Mouse (Mus musculus): ENCODE data around the gene Apol9a. TPM values are rescaled to one million over a fixed set of nuclear protein-coding genes. Genes with fewer than 3 reads are reported as not detected.

The Apol9a gene
- polyA plus RNA-seq, 1 experiment from 2014 or later = not detected

GRCm38 (mm10) chr15:77358320-77359040, 52.5 kb downstream of the Apol9a start:
- H3K4me1 ChIP-seq (ENCODE audit: control insufficient read depth, insufficient read depth, low read length) = peaks cover 36% of the 10 kb centered on the region
- ATAC-seq (ENCODE audit: low FRiP score) = peak; percentile 82
- whole genome bisulfite sequencing = 4% methylated on average over 28 of the region's 29 CpGs

DNA sequence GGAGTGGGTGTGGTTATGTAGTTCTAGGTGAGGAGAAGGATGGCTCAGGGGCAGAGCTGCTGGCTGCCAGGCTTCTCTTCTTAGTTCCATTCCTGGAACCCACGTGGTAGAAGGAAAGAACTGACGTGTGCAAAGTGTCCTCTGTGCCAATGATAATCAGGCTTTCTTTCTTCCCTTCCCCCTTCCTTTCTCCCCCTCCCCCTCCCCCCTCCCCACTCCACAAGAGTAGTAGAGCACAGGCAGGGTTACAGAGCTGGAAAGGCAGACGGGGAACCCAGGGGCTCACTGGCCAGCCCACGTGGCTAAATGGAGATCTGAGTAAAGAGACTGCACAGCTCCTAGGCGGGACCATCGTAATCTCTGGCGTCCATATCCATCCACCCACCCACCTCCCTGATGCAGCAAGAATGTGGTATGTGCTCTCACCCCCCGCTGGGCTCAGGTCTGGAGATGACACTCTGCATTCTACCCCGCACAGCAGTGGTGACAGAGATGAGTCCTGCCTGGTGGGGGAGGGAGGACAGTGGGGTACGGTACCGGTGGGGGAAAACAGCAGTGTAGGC, 54.6 kb downstream of the Apol9a start:
- WGBS = 14% methylated on average over 11 of the region's 11 CpGs
- peak; percentile 17; the same call in 1 of the 2 replicates for ATAC-seq (ENCODE audit: low FRiP score)
- no peak overlapping the region for H3K4me3 ChIP-seq (ENCODE audit: low read depth, low read length)
- peak overlapping the region; percentile 14; the same call in 1 of the 2 replicates for H3K9ac ChIP-seq (ENCODE audit: low read length)
- H3K27me3 ChIP-seq (ENCODE audit: control insufficient read depth, insufficient read depth, low read length) = no peaks in the 10 kb centered on the region
- no peaks in the 10 kb centered on the region for H3K36me3 ChIP-seq (ENCODE audit: control insufficient read depth, insufficient read depth, low read length)
- no peaks in the 10 kb centered on the region for H3K9me3 ChIP-seq (ENCODE audit: control insufficient read depth, low read length)
- H3K27ac ChIP-seq (ENCODE audit: low read depth, low read length) = no peak overlapping the region
- DNase-seq (ENCODE audit: low spot score, missing footprints) = peak; percentile 88
- peaks cover 35% of the 10 kb centered on the region for H3K4me1 ChIP-seq (ENCODE audit: control insufficient read depth, insufficient read depth, low read length)
- H3K4me2 ChIP-seq = peak overlapping the region; percentile 4; the same call in 1 of the 2 replicates

More at GRCm38 (mm10) chr15:77358320-77359040, 52.5 kb downstream of the Apol9a start:
- Histone ChIP-seq H3K4me3 (ENCODE audit: low read depth, low read length) (peak overlapping the region; percentile 26), H3K9me3 (ENCODE audit: control insufficient read depth, low read length) (no peaks in the 10 kb centered on the region), H3K4me2 (peak overlapping the region; percentile 53), H3K36me3 (ENCODE audit: control insufficient read depth, insufficient read depth, low read length) (no peaks in the 10 kb centered on the region), H3K27me3 (ENCODE audit: control insufficient read depth, insufficient read depth, low read length) (no peaks in the 10 kb centered on the region), H3K27ac (ENCODE audit: low read depth, low read length) (peak overlapping the region; percentile 41), H3K9ac (ENCODE audit: low read length) (peak overlapping the region; percentile 79)
- DNase-seq (ENCODE audit: low spot score, missing footprints) = peak; percentile 98

DNA sequence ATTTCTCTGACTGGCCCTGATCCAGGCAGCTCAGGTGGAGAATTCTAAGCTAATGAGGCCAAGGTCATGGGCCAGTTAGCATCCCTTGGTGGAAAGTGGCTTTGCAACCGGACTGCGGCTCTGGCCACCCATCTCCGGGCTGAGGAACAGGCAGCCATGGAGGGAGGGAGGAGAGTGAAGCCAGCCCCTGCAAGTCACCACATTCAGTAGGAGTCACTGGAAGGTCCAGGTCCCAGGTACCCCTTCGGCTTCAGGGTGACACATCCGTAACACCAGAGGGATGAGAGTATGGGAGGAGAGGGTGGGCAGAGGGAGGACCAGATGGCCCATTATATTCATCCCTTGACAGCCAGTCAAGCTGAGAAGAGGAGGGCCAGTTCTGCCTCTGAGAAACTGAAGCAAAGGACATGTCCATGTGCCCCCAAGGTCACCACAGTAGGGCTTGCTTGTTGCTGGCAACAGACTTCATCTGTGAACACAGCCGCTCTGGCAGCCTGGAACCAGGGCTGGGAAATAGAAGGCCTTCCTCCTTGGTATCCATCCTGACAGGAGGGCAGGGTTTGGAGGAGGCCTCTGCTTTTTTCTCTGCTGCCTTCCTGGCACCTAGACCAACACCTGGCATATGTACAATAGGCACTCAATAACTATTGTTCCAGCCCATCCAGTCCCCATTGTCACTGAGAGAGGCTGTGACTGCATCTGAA, 55.9 kb downstream of the Apol9a start:
- Histone ChIP-seq H3K27me3 (ENCODE audit: control insufficient read depth, insufficient read depth, low read length) (no peaks in the 10 kb centered on the region), H3K4me1 (ENCODE audit: control insufficient read depth, insufficient read depth, low read length) (peaks cover 35% of the 10 kb centered on the region), H3K9ac (ENCODE audit: low read length) (peak overlapping the region; percentile 25; the same call in 1 of the 2 replicates), H3K27ac (ENCODE audit: low read depth, low read length) (peak overlapping the region; percentile 48), H3K4me3 (ENCODE audit: low read depth, low read length) (no peak overlapping the region), H3K36me3 (ENCODE audit: control insufficient read depth, insufficient read depth, low read length) (no peaks in the 10 kb centered on the region), H3K9me3 (ENCODE audit: control insufficient read depth, low read length) (no peaks in the 10 kb centered on the region), H3K4me2 (0 out of 2 replicates have a peak overlapping the region, but pooled peaks have one; percentile 17)
- DNase-seq (ENCODE audit: low spot score, missing footprints) = peak; percentile 86
- WGBS = 64% methylated on average over 6 of the region's 6 CpGs
- 0 out of 2 replicates have a peak, but pooled peaks have one; percentile 19 for ATAC-seq (ENCODE audit: low FRiP score)

DNA sequence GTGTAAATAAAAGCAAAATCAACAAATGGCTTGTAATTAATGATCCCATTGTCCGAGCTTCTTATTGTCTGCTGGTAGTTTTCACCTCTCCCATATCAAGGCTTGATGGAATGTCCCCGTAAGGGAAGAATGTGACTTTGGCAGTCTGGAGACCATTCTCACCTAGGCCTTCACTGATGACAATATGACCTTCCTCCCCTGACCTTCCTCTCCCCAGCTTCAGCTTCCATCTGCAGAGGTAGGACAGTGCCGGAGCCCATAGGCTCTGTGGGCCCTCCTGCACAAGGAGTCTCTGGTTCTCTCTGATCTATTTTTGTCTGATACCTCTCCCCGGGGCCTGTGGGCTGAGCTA, 56.5 kb downstream of the Apol9a start:
- DNase-seq (ENCODE audit: low spot score, missing footprints) = peak; percentile 76
- ATAC-seq (ENCODE audit: low FRiP score) = no peak
- Histone ChIP-seq H3K27ac (ENCODE audit: low read depth, low read length) (peak overlapping the region; percentile 48), H3K4me1 (ENCODE audit: control insufficient read depth, insufficient read depth, low read length) (peaks cover 35% of the 10 kb centered on the region), H3K9me3 (ENCODE audit: control insufficient read depth, low read length) (no peaks in the 10 kb centered on the region), H3K9ac (ENCODE audit: low read length) (no peak overlapping the region), H3K27me3 (ENCODE audit: control insufficient read depth, insufficient read depth, low read length) (no peaks in the 10 kb centered on the region), H3K4me3 (ENCODE audit: low read depth, low read length) (no peak overlapping the region), H3K4me2 (no peak overlapping the region), H3K36me3 (ENCODE audit: control insufficient read depth, insufficient read depth, low read length) (no peaks in the 10 kb centered on the region)
- WGBS = 65% methylated on average over 4 of the region's 4 CpGs

Other genes with a start within 250 kb of the Apol9a start
- 73.2 and 79.9 TPM in 2 replicates for gene Rbfox2, start 104.1 kb downstream of the Apol9a start, polyA plus RNA-seq (2014; fragmentation: Nextera tagmentation; extraction: Ambion mirVana)
- gene Apol7a, start 12.0 kb downstream of the Apol9a start, polyA plus RNA-seq (2014; fragmentation: Nextera tagmentation; extraction: Ambion mirVana) = not detected in 2 replicates
- not detected in 2 replicates for gene Apol7b, start 36.4 kb upstream of the Apol9a start, polyA plus RNA-seq (2014; fragmentation: Nextera tagmentation; extraction: Ambion mirVana)
- not detected in 2 replicates for gene Apol10a, start 65.9 kb upstream of the Apol9a start, polyA plus RNA-seq (2014; fragmentation: Nextera tagmentation; extraction: Ambion mirVana)
- not detected in 2 replicates for gene Apol11a, start 97.1 kb upstream of the Apol9a start, polyA plus RNA-seq (2014; fragmentation: Nextera tagmentation; extraction: Ambion mirVana)
- gene Apol7c, start 122.2 kb upstream of the Apol9a start, polyA plus RNA-seq (2014; fragmentation: Nextera tagmentation; extraction: Ambion mirVana) = not detected in 2 replicates
- gene 1700025B11Rik, start 150.8 kb upstream of the Apol9a start, polyA plus RNA-seq (2014; fragmentation: Nextera tagmentation; extraction: Ambion mirVana) = not detected in 2 replicates
- 0.29 TPM in 1 of 2 replicates, not detected in the other for gene Apol10b, start 185.0 kb upstream of the Apol9a start, polyA plus RNA-seq (2014; fragmentation: Nextera tagmentation; extraction: Ambion mirVana)
- not detected in 2 replicates for gene Gm36245, start 188.1 kb upstream of the Apol9a start, polyA plus RNA-seq (2014; fragmentation: Nextera tagmentation; extraction: Ambion mirVana)
- gene Apol11b, start 232.2 kb upstream of the Apol9a start, polyA plus RNA-seq (2014; fragmentation: Nextera tagmentation; extraction: Ambion mirVana) = not detected in 2 replicates